Mouse (Mus musculus): Measurements from ENCODE around the gene Strap. TPM values are rescaled to one million over a fixed set of nuclear protein-coding genes. Genes with fewer than 3 reads are reported as not detected.

Strap gene
- total and polyA plus RNA-seq, 3 experiments: 109 to 291 (median 245) TPM

DNA sequence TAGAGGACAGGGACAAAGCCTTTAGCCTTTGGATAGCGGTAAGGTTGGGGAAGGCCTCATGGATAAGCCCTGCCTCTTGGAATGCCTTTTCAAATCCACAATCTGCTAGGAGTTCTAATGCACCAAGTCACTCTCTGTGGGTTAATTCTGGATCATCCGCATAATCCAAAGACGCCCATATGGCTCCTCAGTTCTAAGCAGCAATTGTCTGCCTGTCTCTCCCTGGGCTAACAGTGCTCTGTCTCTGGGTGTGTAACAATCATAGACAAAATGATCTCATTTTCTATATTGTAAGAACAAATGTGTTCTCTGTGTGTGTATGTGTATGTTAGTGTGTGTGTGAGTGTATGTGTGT is 21.6 kb upstream of the Strap start:
- no peaks in the 10 kb centered on the region for H3K36me3 ChIP-seq (replicated peaks in 1 of 2; ENCODE audit: control insufficient read depth in 1 of 2, insufficient read depth in 1 of 2, low read length in 1 of 2)
- H3K4me1 ChIP-seq (ENCODE audit: control insufficient read depth in 1 of 2, insufficient read depth in 2 of 2): 0 out of 4 replicates have a peak, but pooled peaks cover 0 to 2% of the 10 kb centered on the region in 2 experiments
- no peaks in the 10 kb centered on the region for H3K9me3 ChIP-seq (replicated peaks; ENCODE audit: low read length)
- DNase-seq (ENCODE audit: extremely low read depth): no peak
- dilution Hi-C loops (cut with MboI; ENCODE audit: extremely low pct_ligation_motif_present, extremely low pct_unique_long_range_greater_than_20kb, low sequenced_read_pairs) (no loop called here), in situ Hi-C loops (cut with MboI; ENCODE audit: low pct_ligation_motif_present, low pct_unique_long_range_greater_than_20kb, low sequenced_read_pairs) (loop anchor here (10.0 kb wide), 1 partner anchor 248 kb away; no protein-coding TSS in a partner anchor)
- no peaks in the 10 kb centered on the region for H3K79me2 ChIP-seq (replicated peaks; ENCODE audit: control insufficient read depth, extremely low read depth, insufficient read depth, poor library complexity, severe bottlenecking)
- TF ChIP-seq JUND (conservative IDR thresholded peaks at IDR 0.05; ENCODE audit: low read depth, low read length): no peak
- TF ChIP-seq PAX5 (IDR thresholded peaks at IDR 0.05; ENCODE audit: low read length): no peak
- no peak for TF ChIP-seq IRF4 (IDR thresholded peaks at IDR 0.05; ENCODE audit: low read depth, low read length)
- TF ChIP-seq USF1 (IDR thresholded peaks at IDR 0.05; ENCODE audit: low read depth, low read length): no peak
- TF ChIP-seq NRF1 (IDR thresholded peaks at IDR 0.05; ENCODE audit: low read depth, low read length): no peak
- TF ChIP-seq EP300 (IDR thresholded peaks at IDR 0.05; ENCODE audit: low read length): no peak
- no peak for TF ChIP-seq TBP (conservative IDR thresholded peaks at IDR 0.05; ENCODE audit: low read depth, low read length)
- TF ChIP-seq BHLHE40 (IDR thresholded peaks at IDR 0.05; ENCODE audit: low read depth, low read length): no peak
- TF ChIP-seq MAZ (IDR thresholded peaks at IDR 0.05; ENCODE audit: low read depth, low read length): no peak
- TF ChIP-seq KAT2A (IDR thresholded peaks at IDR 0.05; ENCODE audit: insufficient replicate concordance, low read length): no peak
- TF ChIP-seq CHD2 (IDR thresholded peaks at IDR 0.05; ENCODE audit: low read length): no peak
- no peak for TF ChIP-seq MAFK (IDR thresholded peaks at IDR 0.05; ENCODE audit: insufficient replicate concordance, low read length)
- H3K4me3 ChIP-seq (replicated peaks in 1 of 3; ENCODE audit: low read depth in 2 of 3, low read length in 2 of 3, poor library complexity in 1 of 3): no peak overlapping the region
- H3K4me2 ChIP-seq (ENCODE audit: insufficient read depth, low read depth, poor library complexity, severe bottlenecking): no peak overlapping the region
- H3K9ac ChIP-seq (ENCODE audit: insufficient read depth, low read depth): no peak overlapping the region
- no peaks in the 10 kb centered on the region for H3K27me3 ChIP-seq (replicated peaks)
- no peak overlapping the region for H3K27ac ChIP-seq (ENCODE audit: insufficient read depth, low read depth)

- Histone ChIP-seq H3K9ac (ENCODE audit: insufficient read depth, low read depth) (no peak overlapping the region), H3K27me3 (replicated peaks) (no peaks in the 10 kb centered on the region), H3K27ac (ENCODE audit: insufficient read depth, low read depth) (no peak overlapping the region), H3K4me2 (ENCODE audit: insufficient read depth, low read depth, poor library complexity, severe bottlenecking) (no peak overlapping the region), H3K36me3 (replicated peaks in 1 of 2; ENCODE audit: control insufficient read depth in 1 of 2, insufficient read depth in 1 of 2, low read length in 1 of 2) (no peaks in the 10 kb centered on the region), H3K4me1 (ENCODE audit: control insufficient read depth in 1 of 2, insufficient read depth in 2 of 2) (no peaks in the 10 kb centered on the region), H3K9me3 (replicated peaks; ENCODE audit: low read length) (no peaks in the 10 kb centered on the region), H3K4me3 (replicated peaks in 1 of 3; ENCODE audit: low read depth in 2 of 3, low read length in 2 of 3, poor library complexity in 1 of 3) (no peak overlapping the region), H3K79me2 (replicated peaks; ENCODE audit: control insufficient read depth, extremely low read depth, insufficient read depth, poor library complexity, severe bottlenecking) (no peaks in the 10 kb centered on the region)
- dilution Hi-C loops (cut with MboI; ENCODE audit: extremely low pct_ligation_motif_present, extremely low pct_unique_long_range_greater_than_20kb, low sequenced_read_pairs) (no loop called here), in situ Hi-C loops (cut with MboI; ENCODE audit: low pct_ligation_motif_present, low pct_unique_long_range_greater_than_20kb, low sequenced_read_pairs) (loop anchor here (10.0 kb wide), 1 partner anchor 252 kb away; no protein-coding TSS in a partner anchor)
- TF ChIP-seq POLR2A (IDR thresholded peaks at IDR 0.05; ENCODE audit: low read depth, low read length) (no peak), SMC3 (IDR thresholded peaks at IDR 0.05; ENCODE audit: low read depth, low read length) (no peak), BHLHE40 (IDR thresholded peaks at IDR 0.05; ENCODE audit: low read depth, low read length) (no peak), GABPA (IDR thresholded peaks at IDR 0.05; ENCODE audit: insufficient replicate concordance, low read depth, low read length) (no peak), MYC (IDR thresholded peaks at IDR 0.05; ENCODE audit: low read depth, low read length) (no peak), MXI1 (IDR thresholded peaks at IDR 0.05; ENCODE audit: low read depth, low read length) (no peak), MAFK (IDR thresholded peaks at IDR 0.05; ENCODE audit: insufficient replicate concordance, low read length) (no peak), ZC3H11A (IDR thresholded peaks at IDR 0.05; ENCODE audit: low read depth, low read length) (no peak), ZMIZ1 (IDR thresholded peaks at IDR 0.05; ENCODE audit: low read depth, low read length) (no peak), EP300 (IDR thresholded peaks at IDR 0.05; ENCODE audit: low read length) (no peak), MAZ (IDR thresholded peaks at IDR 0.05; ENCODE audit: low read depth, low read length) (no peak), ZNF384 (IDR thresholded peaks at IDR 0.05; ENCODE audit: low read depth, low read length) (no peak), SIN3A (IDR thresholded peaks at IDR 0.05; ENCODE audit: low read length) (no peak), MAX (IDR thresholded peaks at IDR 0.05; ENCODE audit: low read length) (no peak), USF1 (IDR thresholded peaks at IDR 0.05; ENCODE audit: low read depth, low read length) (no peak), ETS1 (conservative IDR thresholded peaks at IDR 0.05; ENCODE audit: low read depth, low read length) (no peak), CTCF (conservative IDR thresholded peaks at IDR 0.05 in 1 of 2, IDR thresholded peaks at IDR 0.05 in 1 of 2; ENCODE audit: low read depth in 2 of 2, low read length in 2 of 2) (no peak), HCFC1 (IDR thresholded peaks at IDR 0.05; ENCODE audit: low read depth, low read length) (no peak)
- DNase-seq (ENCODE audit: extremely low read depth): no peak
Observed at GRCm38 (mm10) chr6:137716802-137717201, 18.1 kb upstream of the Strap start.

All from CH12.LX (cell line).